Mouse (Mus musculus) liver, postnatal 0 days (tissue): ENCODE results near the gene Cnfn.

ENCODE experiments used
- CTCF ChIP-seq: sonication (generic); IDR thresholded peaks from 2 replicates; pipeline ENCODE4 v1.5.1; 2016; ENCODE audit warnings: antibody characterized with exemption, low read depth
- EP300 ChIP-seq: IDR thresholded peaks from 2 replicates; pipeline ENCODE4 v1.6.1; 2016; ENCODE audit warnings: antibody characterized with exemption, low read depth, mild to moderate bottlenecking

GRCm38 (mm10) chr7:25322058-25322484 lies 47.5 kb downstream of the Cnfn start:
- TF ChIP-seq CTCF (no peak), EP300 (no peak)
